13 mouse cellular contexts compared by ENCODE assay signal in the genomic region with DNA sequence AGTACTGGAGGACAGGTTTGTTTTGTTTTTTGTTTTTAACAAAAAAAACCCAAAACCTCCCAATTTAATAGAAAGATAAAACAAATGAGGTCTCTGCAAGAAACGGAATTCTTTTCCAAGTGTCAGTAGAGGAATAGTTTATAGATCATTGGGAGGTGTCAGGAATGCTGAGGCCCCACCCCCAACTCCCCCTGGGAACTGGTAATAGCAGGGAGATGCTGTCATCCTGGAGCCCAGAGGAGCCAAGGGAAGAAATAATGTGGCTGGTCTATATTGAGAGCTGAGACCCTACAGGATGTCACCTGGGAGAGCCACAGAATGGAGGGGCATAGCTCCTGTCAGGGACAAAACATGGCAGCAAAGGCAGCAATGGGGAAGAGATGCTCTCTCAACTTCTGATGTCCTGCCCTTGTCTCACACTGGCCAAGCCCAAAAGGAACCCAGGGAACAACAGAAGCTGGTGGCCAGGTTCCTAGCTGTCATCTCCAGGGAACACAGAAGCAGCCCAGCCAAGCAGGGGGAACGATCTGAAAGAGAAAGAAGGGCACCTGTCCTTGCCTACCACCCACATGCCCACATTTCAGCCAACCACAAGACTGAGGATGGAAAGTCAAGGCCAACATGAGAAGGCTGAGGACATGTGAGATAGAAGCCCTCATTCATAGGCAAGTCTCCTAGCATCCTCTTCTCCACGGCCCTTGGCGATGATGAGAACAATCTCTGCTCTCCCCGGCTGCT.
A peak's percentile ranks its signal among the peaks of the same experiment; 100 is the strongest.
DNase-seq lines count a peak whose midpoint lies in the region; ATAC-seq lines count a peak whose summit lies in the region.
"Had no signal": no experiment of that assay in that cellular context is flagged by ENCODE, and none has a peak within 500 bp of the region (broad histone marks: within the 10 kb centered on the region; RNA-seq: fewer than 3 reads in every experiment).

No protein-coding gene starts in this region.

- peak overlapping the region; percentile 37; the same call in 1 of the 2 replicates for H3K9ac ChIP-seq in heart, embryonic 13.5 days
- H3K9ac ChIP-seq in lung, embryonic 15.5 days = no peak overlapping the region
- H3K9ac ChIP-seq in embryonic facial prominence, embryonic 13.5 days = no peak overlapping the region
- H3K9ac ChIP-seq in liver, embryonic 13.5 days = no peak overlapping the region
- H3K9ac ChIP-seq: forebrain, embryonic 15.5 days; limb, embryonic 15.5 days had no signal

- H3K4me2 ChIP-seq in heart, embryonic 13.5 days = no peak overlapping the region
- H3K4me2 ChIP-seq in lung, embryonic 15.5 days = no peak overlapping the region
- no peak overlapping the region for H3K4me2 ChIP-seq in embryonic facial prominence, embryonic 13.5 days
- no peak overlapping the region for H3K4me2 ChIP-seq in liver, embryonic 13.5 days
- H3K4me2 ChIP-seq: forebrain, embryonic 15.5 days; limb, embryonic 15.5 days had no signal

- DNase-seq in heart, adult 18-20 months = no peak
- no peak for DNase-seq in lung, postnatal 36 days
- no peak for DNase-seq in liver, embryonic 13.5 days
- DNase-seq in frontal cortex, postnatal 10 days (ENCODE audit: low spot score in 2 of 2) = no peak
- DNase-seq in thymus, postnatal 0 days (ENCODE audit: low spot score) = no peak
- DNase-seq: embryo, embryonic 11 days; thymus, postnatal 25 days had no signal

- no peaks in the 10 kb centered on the region for H3K27me3 ChIP-seq in heart, embryonic 13.5 days (replicated peaks)
- no peaks in the 10 kb centered on the region for H3K27me3 ChIP-seq in lung, embryonic 15.5 days
- H3K27me3 ChIP-seq in embryonic facial prominence, embryonic 13.5 days = no peaks in the 10 kb centered on the region
- H3K27me3 ChIP-seq in liver, embryonic 13.5 days = no peaks in the 10 kb centered on the region
- H3K27me3 ChIP-seq: forebrain, embryonic 15.5 days; limb, embryonic 15.5 days; Patski had no signal

- no peaks in the 10 kb centered on the region for H3K36me3 ChIP-seq in heart, embryonic 13.5 days
- no peaks in the 10 kb centered on the region for H3K36me3 ChIP-seq in lung, embryonic 15.5 days
- H3K36me3 ChIP-seq in embryonic facial prominence, embryonic 13.5 days = no peaks in the 10 kb centered on the region
- no peaks in the 10 kb centered on the region for H3K36me3 ChIP-seq in liver, embryonic 13.5 days
- H3K36me3 ChIP-seq: forebrain, embryonic 15.5 days; limb, embryonic 15.5 days had no signal

- H3K9me3 ChIP-seq in heart, embryonic 13.5 days = peaks cover 4% of the 10 kb centered on the region; the same call in 1 of the 2 replicates
- no peaks in the 10 kb centered on the region for H3K9me3 ChIP-seq in lung, embryonic 15.5 days
- H3K9me3 ChIP-seq in embryonic facial prominence, embryonic 13.5 days = no peaks in the 10 kb centered on the region
- no peaks in the 10 kb centered on the region for H3K9me3 ChIP-seq in liver, embryonic 13.5 days (replicated peaks)
- H3K9me3 ChIP-seq: forebrain, embryonic 15.5 days; limb, embryonic 15.5 days had no signal

- 74% methylated on average over 5 of the region's 5 CpGs for WGBS in heart, embryonic 13.5 days
- 55% methylated on average over 5 of the region's 5 CpGs for WGBS in lung, embryonic 15.5 days
- WGBS in embryonic facial prominence, embryonic 13.5 days = 73% methylated on average over 5 of the region's 5 CpGs
- WGBS in liver, embryonic 13.5 days (ENCODE audit: insufficient replicate concordance) = 61% methylated on average over 5 of the region's 5 CpGs

- H3K4me1 ChIP-seq in heart, embryonic 13.5 days = peaks cover 33% of the 10 kb centered on the region
- H3K4me1 ChIP-seq in lung, embryonic 15.5 days = peaks cover 37% of the 10 kb centered on the region
- H3K4me1 ChIP-seq in embryonic facial prominence, embryonic 13.5 days = peaks cover 28% of the 10 kb centered on the region
- no peaks in the 10 kb centered on the region; the same call in 1 of the 2 replicates for H3K4me1 ChIP-seq in liver, embryonic 13.5 days (replicated peaks)

- H3K4me3 ChIP-seq in heart, embryonic 13.5 days = no peak overlapping the region
- no peak overlapping the region for H3K4me3 ChIP-seq in lung, embryonic 15.5 days
- no peak overlapping the region for H3K4me3 ChIP-seq in embryonic facial prominence, embryonic 13.5 days
- H3K4me3 ChIP-seq in liver, embryonic 13.5 days (replicated peaks) = no peak overlapping the region
- H3K4me3 ChIP-seq: forebrain, embryonic 15.5 days; limb, embryonic 15.5 days had no signal

- H3K27ac ChIP-seq in heart, embryonic 13.5 days (replicated peaks) = peak overlapping the region; percentile 30
- H3K27ac ChIP-seq in lung, embryonic 15.5 days = peak overlapping the region; percentile 87
- peak overlapping the region; percentile 80 for H3K27ac ChIP-seq in embryonic facial prominence, embryonic 13.5 days
- peak overlapping the region; percentile 47 for H3K27ac ChIP-seq in liver, embryonic 13.5 days
- H3K27ac ChIP-seq: forebrain, embryonic 15.5 days had no signal

- no peak for ATAC-seq in heart, embryonic 13.5 days (ENCODE audit: extremely low read depth, insufficient number of reproducible peaks, low FRiP score, low TSS enrichment)
- ATAC-seq in lung, embryonic 15.5 days (ENCODE audit: borderline replicate concordance, extremely low read depth, low FRiP score, low TSS enrichment) = no peak
- no peak for ATAC-seq in embryonic facial prominence, embryonic 13.5 days (ENCODE audit: insufficient number of reproducible peaks, insufficient read depth, low FRiP score, low TSS enrichment, low read depth)
- no peak for ATAC-seq in liver, embryonic 13.5 days (ENCODE audit: low read depth)
- ATAC-seq: forebrain, embryonic 15.5 days; Patski had no signal

Comparison
In these comparisons a context has a peak if more than half of its experiments do, and no peak if none do; other contexts are left out.
1. H3K27ac ChIP-seq: peak in every context shown above with its lines; median percentile 87 in lung, embryonic 15.5 days; 80 in embryonic facial prominence, embryonic 13.5 days; 47 in liver, embryonic 13.5 days; 30 in heart, embryonic 13.5 days.